Mouse (Mus musculus): ENCODE results near the gene Ttc7b.

The Ttc7b gene

GRCm38 (mm10) chr12:100300446-100300845, 220.2 kb downstream of the Ttc7b start:
- no peak for DNase-seq (ENCODE audit: low spot score)

- DNase-seq (ENCODE audit: low spot score) = no peak
Observed at GRCm38 (mm10) chr12:100299322-100299726, 221.3 kb downstream of the Ttc7b start.

- DNase-seq (ENCODE audit: low spot score) = no peak
Observed at GRCm38 (mm10) chr12:100298788-100299187, 221.8 kb downstream of the Ttc7b start.

GRCm38 (mm10) chr12:100297961-100298360, 222.7 kb downstream of the Ttc7b start:
- DNase-seq (ENCODE audit: low spot score) = no peak

DNA sequence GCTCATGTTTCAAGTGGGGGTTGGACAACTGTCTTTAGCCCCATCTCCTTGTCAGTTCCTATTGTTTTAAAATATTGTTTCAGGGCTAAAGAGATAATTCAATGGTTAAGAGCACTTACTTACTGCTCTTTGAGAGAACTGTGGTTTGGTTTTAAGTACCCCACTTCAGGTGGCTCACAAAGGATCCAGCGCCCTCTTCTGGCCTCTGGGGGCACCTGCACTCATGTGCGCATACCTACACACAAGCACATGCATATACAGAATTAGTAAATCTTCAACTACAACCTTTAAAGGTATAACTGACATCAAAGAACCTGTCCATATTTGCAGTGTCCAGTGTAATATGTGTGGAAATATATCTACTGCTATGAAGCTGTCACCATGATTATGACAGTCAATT, 226.2 kb downstream of the Ttc7b start:
- no peak for DNase-seq (ENCODE audit: low spot score)

DNA sequence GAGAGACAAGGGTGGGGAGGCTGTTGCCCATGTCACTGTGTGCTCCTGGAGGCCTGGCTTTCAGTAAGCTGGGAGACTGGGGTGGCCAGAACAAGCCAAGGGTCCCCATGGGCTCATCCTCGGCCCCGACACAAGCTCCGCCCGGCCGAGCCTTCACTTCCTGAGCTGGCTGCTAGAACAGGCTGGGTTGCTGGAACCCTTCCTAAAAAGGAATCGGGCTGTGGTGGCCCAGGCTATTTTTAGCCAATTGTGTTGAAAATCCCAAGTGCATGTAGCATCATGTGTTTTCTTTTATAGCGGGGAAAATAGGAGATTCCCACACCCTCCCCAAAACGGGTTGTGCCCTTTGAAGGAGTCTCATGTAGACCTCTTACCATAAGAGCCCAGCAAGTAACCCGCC, 226.7 kb downstream of the Ttc7b start:
- DNase-seq (ENCODE audit: low spot score) = no peak

DNA sequence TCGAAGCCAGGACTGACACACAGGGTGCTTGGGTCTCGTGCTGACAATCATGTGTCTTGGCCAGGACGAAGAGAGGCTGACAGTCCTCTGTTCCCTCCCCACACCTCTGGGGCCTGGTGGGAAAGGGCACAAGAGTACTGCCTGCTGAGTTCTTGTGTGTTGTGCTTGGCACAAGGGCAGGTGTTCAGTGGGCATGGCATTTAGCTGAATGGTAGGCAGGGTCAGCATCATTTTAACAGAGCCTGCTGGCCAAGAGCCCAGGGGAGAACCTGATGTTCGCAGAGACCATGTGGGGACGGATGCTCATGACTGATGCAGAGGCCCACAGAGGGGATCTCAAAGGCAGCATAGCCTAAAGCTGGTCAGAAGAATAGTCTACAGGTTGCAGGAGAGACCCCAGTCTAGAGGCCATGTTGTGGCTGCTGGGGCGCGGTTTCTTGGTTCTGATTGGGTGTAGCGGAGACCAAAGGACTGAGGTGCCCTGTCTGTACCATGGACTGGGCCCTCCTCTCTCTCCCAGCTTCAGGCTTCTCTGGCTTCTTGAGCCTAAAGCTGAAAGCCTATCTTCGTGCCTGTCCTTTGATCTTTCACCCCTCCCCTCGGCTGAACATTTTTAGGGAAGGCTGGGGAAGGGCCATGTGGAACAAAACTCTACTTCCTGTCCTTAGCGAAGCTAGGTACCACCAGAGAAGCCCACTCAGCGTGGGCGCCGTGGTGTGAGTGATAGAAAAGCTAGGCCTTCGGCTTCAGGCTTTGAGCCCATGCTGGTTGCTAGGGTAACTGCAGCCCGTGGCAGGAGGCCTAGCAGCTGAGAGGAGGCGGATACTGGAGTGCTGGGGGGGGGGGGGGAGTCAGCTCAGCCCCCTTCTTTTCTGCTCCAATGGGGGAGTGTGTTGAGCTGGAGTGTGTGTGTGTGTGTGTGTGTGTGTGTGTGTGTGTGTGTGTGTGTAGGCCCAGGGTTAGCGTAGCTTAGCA, 229.6 kb downstream of the Ttc7b start:
- no peak for DNase-seq (ENCODE audit: low spot score)

GRCm38 (mm10) chr12:100290178-100290531, 230.5 kb downstream of the Ttc7b start:
- DNase-seq (ENCODE audit: low spot score) = no peak

GRCm38 (mm10) chr12:100289267-100290177, 231.1 kb downstream of the Ttc7b start:
- peak; percentile 44 for DNase-seq (ENCODE audit: low spot score)

GRCm38 (mm10) chr12:100288018-100288417, 232.6 kb downstream of the Ttc7b start:
- no peak for DNase-seq (ENCODE audit: low spot score)

GRCm38 (mm10) chr12:100287565-100287964, 233.1 kb downstream of the Ttc7b start:
- no peak for DNase-seq (ENCODE audit: low spot score)

DNA sequence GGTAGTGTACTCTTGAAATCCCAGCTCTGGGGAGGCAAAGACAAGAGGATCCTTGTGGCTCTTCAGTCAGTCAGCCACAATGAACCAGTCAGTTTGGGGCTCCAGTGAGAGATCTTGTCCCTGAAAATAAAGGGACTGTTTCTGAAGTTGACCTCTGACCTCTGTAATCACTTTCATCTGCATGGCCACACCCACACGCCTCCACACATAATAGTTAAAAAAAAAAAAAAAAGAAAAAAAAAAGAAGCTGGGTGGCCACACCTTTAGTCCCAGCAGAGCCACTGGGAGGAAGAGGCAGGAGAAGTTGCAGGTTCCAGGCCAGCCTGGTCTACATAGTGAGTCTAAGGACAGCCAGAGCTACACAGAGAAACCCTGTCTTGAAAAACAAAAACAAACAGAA, 237.3 kb downstream of the Ttc7b start:
- no peak for DNase-seq (ENCODE audit: low spot score)

GRCm38 (mm10) chr12:100282025-100282885, 238.4 kb downstream of the Ttc7b start:
- no peak for DNase-seq (ENCODE audit: low spot score)

DNA sequence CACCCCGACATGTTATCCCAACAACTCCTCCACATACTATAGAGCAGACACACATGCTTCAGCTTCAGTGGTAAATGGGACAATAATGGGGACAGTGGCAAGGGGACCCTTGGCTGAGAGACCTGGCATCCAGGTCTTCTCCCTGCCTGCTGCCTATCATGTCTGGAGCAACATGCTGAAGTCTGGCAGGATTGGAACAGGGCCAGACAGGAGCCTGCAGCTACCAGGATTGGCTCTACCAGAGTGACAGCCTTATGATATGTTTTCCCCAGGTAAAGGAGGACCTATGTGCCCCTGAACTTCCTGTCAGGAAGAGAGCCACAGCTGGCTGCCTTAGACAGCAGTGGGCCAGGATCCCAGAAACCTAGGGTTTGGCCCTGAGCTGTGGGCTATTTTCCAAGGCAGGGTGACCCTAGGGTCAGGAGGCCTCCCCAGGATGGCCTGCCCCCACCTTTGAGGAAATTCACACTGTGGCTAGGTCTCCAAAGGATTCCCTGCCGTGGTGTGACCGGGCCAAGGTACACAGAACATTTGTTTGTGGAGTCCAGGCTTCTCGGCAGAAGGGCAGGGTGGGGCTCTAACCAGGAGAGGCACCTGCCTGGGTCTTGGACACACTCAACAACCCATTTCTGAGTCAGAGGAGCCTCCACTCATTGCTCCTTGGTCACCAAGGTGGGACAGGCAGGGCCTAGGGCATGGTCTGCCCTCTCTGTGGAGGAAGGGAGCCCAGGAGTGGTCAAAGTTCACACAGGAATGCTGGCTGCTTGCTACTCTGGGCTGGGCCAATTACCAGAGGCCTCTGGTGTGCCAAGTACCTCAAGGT, 239.4 kb downstream of the Ttc7b start:
- DNase-seq (ENCODE audit: low spot score) = no peak

DNA sequence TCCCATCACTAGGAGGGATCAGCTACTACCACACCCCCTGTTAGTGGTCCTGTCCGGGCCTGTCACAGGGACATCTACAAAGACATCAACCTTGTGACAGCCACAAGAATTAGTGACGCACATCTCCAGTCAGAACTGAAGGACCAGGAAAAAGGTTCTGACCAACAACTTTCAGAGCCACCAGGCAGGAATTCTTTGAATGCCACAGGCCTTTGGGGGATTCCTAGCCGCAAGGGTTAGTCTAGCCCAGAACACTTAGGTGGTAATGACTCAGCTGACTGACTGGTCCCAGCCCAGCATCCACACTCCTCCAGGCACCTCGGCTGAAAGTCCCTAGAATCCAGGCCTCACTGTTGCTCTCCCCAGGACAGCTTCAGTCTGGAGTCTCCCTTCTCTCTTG, 240.7 kb downstream of the Ttc7b start:
- DNase-seq (ENCODE audit: low spot score) = no peak

DNA sequence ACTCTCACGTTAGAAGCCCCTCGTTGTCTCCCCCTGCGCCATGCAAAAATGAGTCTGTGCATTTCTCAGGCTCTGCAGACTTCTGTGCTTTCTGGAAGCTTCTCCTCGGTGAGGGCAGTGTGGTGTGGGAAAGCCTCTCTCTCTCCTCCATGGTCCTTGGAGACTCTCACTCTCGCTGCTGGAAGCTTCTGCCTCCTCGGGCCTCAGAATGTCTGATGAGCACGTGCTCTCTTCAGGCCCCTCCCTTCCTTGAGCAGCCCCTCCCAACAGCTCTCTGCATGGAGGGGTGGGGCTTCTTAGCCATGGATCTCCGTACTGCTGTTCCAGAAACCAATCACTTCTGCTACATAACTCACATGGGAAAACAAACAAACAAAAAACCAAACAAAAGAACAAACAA, 242.3 kb downstream of the Ttc7b start:
- no peak for DNase-seq (ENCODE audit: low spot score)

DNA sequence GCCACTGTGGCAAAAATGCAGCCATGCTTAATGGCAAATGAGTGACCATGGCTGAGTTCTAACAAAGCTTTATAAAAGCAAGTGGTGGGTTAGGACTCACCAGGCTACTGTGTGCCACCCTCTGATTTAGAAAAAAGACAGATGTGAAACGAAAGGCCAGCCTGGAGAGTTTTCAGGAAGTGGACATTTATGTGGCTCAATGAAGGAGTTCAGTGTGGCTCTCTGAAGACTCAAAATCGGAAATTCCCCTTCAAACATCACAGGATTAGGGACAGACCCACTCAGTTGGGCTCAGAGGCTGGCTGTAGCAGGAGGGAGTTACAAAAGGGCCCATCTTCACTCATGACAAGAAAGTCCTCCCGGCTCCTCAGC, 243.1 kb downstream of the Ttc7b start:
- no peak for DNase-seq (ENCODE audit: low spot score)

DNA sequence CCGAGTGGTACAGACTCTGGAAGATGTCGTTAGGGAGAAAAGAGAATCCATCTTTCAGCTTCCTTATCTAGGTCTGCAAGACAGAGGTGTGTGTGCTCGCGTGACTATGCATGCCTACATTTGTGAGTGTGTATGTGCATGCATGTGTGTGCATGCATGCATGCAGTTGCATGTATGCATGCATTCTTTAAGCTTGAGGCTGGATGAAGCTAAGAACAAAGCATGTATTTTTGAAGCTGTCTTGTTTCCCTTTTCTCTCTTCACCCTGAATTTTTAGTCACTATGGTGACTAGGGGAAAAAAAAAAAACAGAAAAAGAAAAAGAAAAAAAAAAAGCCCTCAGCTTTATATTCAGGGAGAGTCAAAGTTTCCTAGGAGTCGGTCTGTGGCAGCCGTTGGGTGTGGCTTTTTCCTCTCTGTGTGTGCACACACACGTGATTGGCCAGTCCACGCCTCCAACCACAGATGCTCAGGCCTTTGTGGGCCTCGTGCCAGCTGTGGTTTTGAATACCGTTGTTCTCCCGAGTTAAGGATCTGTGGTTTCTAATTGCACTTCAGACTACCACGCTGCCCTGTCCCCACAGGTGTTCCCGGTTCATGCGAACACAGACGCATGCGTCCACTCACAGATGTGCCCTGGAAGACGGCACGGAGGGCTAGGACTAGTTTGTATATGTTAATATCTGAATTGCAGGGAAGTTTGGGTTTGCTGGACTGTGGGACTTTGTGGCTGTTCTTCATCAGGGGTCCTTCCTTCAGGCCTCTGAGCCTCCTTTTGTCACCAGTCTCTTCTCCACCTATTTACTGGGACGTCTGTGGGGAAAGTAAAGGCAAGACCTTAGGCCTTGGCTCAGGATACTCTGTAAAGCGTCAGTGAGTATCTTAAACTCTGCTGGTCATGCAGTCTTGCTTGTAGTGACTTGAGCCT, 243.8 kb downstream of the Ttc7b start:
- DNase-seq (ENCODE audit: low spot score) = no peak

- DNase-seq (ENCODE audit: low spot score) = no peak
Observed at GRCm38 (mm10) chr12:100275850-100276249, 244.8 kb downstream of the Ttc7b start.

DNA sequence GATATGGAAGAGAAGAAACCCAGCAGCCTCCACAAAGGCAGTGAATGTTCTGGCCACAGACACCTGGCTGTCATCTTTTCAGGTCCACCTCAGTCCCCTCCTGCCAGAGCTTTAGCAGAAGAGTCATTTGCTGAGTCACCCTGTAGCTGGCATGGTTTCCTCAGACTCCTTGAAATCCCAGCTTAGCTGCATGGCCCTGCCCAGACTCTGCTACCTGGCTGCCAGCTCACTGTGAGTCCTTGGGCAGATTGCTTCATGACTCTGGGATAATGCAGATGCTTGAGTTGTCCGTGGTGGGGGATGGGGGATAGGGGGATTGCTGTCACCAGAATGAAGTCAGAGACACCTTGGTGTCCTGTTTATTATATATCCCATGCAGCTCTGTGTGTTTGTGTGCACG, 247.6 kb downstream of the Ttc7b start:
- no peak for DNase-seq (ENCODE audit: low spot score)
